Mouse (Mus musculus) brain, embryonic 14.5 days (tissue): Measurements from ENCODE around the gene Skp2.

Experiments used
- CTCF ChIP-seq: fragments of 200-500 bp; IDR thresholded peaks from 2 replicates; pipeline ENCODE4 v1.5.1; 2012; ENCODE audit warnings: inconsistent platforms, mild to moderate bottlenecking, moderate library complexity, borderline replicate concordance; ENCODE audit not compliant: insufficient read depth, insufficient read length; ENCODE audit errors: extremely low read depth
- POLR2A ChIP-seq: fragments of 200-500 bp; IDR thresholded peaks from 2 replicates; pipeline ENCODE4 v1.6.1; 2012; ENCODE audit warnings: mild to moderate bottlenecking, inconsistent platforms, borderline replicate concordance; ENCODE audit not compliant: poor library complexity, insufficient read depth, insufficient read length, severe bottlenecking; ENCODE audit errors: extremely low read depth

- TF ChIP-seq POLR2A (no peak), CTCF (no peak)
Observed at GRCm38 (mm10) chr15:9100446-9101077, 54.7 kb downstream of the Skp2 start.
